Mouse (Mus musculus) midbrain, embryonic 12.5 days (tissue): ENCODE measurements around the gene Vwc2l. TPM values are rescaled to one million over a fixed set of nuclear protein-coding genes. Genes with fewer than 3 reads are reported as not detected.
A peak's percentile ranks its signal among the peaks of the same experiment; 100 is the strongest.

Source experiments
- ATAC-seq: fragments of 200-750 bp; cut with Nextera tagmentation; 2 replicates; pipeline ENCODE4 v1.8.0; 2017; ENCODE audit warnings: low read depth, moderate TSS enrichment, moderate library complexity; ENCODE audit not compliant: low FRiP score
- H3K27ac ChIP-seq: fragments of 300-500 bp; sonication (generic); replicated peaks from 2 replicates; pipeline ENCODE4 v1.5.1; 2016; ENCODE audit warnings: mild to moderate bottlenecking
- H3K27me3 ChIP-seq: fragments of 300-500 bp; sonication (generic); 2 replicates; pipeline ENCODE4 v1.6.1; 2016; ENCODE audit warnings: mild to moderate bottlenecking
- H3K36me3 ChIP-seq: fragments of 300-500 bp; sonication (generic); 2 replicates; pipeline ENCODE4 v1.6.1; 2016
- H3K4me1 ChIP-seq: fragments of 300-500 bp; sonication (generic); 2 replicates; pipeline ENCODE4 v1.6.1; 2016
- H3K4me2 ChIP-seq: fragments of 300-500 bp; sonication (generic); replicated peaks from 2 replicates; pipeline ENCODE4 v1.6.1; 2016; ENCODE audit warnings: mild to moderate bottlenecking, moderate library complexity
- H3K4me3 ChIP-seq: fragments of 300-500 bp; sonication (generic); 2 replicates; pipeline ENCODE4 v1.5.1; 2016; ENCODE audit warnings: mild to moderate bottlenecking
- H3K9ac ChIP-seq: fragments of 300-500 bp; sonication (generic); replicated peaks from 2 replicates; pipeline ENCODE4 v1.6.1; 2016; ENCODE audit warnings: mild to moderate bottlenecking, moderate library complexity
- H3K9me3 ChIP-seq: fragments of 300-500 bp; sonication (generic); 2 replicates; pipeline ENCODE4 v1.6.1; 2016; ENCODE audit warnings: mild to moderate bottlenecking
- WGBS: fragments of 180-500 bp; shearing (Covaris S2); methylation state at CpG from one replicate; pipeline ENCODE4 v1.1.7; 2016; 5-methylcytosine and 5-hydroxymethylcytosine counted together
- polyA plus RNA-seq: library from polyadenylated mRNA; unstranded; fragments of >200 nt; fragmentation: Nextera tagmentation; extraction: Ambion mirVana; gene quantifications from 2 replicates; pipeline ENCODE4 v1.2.1, GENCODE M21; 2016

Vwc2l gene
- polyA plus RNA-seq, 1 experiment from 2014 or later: 1.3 TPM

GRCm38 (mm10) chr1:70845276-70845675, 119.8 kb downstream of the Vwc2l start:
- Histone ChIP-seq H3K4me2 (no peak overlapping the region), H3K27ac (no peak overlapping the region), H3K4me1 (no peaks in the 10 kb centered on the region), H3K27me3 (no peaks in the 10 kb centered on the region), H3K9ac (no peak overlapping the region), H3K4me3 (no peak overlapping the region), H3K36me3 (no peaks in the 10 kb centered on the region), H3K9me3 (no peaks in the 10 kb centered on the region)
- no peak for ATAC-seq

- Histone ChIP-seq H3K4me3 (no peak overlapping the region), H3K27me3 (no peaks in the 10 kb centered on the region), H3K9ac (no peak overlapping the region), H3K36me3 (no peaks in the 10 kb centered on the region), H3K9me3 (no peaks in the 10 kb centered on the region), H3K27ac (no peak overlapping the region), H3K4me1 (no peaks in the 10 kb centered on the region), H3K4me2 (no peak overlapping the region)
- 75% methylated on average over 12 of the region's 12 CpGs for WGBS
- ATAC-seq: peak; percentile 60; the same call in 1 of the 2 replicates
Observed at GRCm38 (mm10) chr1:70851633-70852390, 126.3 kb downstream of the Vwc2l start.

GRCm38 (mm10) chr1:70853446-70853845, 127.9 kb downstream of the Vwc2l start:
- Histone ChIP-seq H3K27me3 (no peaks in the 10 kb centered on the region), H3K9me3 (no peaks in the 10 kb centered on the region), H3K9ac (no peak overlapping the region), H3K36me3 (no peaks in the 10 kb centered on the region), H3K27ac (no peak overlapping the region), H3K4me2 (no peak overlapping the region), H3K4me3 (no peak overlapping the region), H3K4me1 (no peaks in the 10 kb centered on the region)
- no peak for ATAC-seq
- WGBS: 86% methylated on average over 11 of the region's 11 CpGs

- no peak overlapping the region for H3K27ac ChIP-seq
- H3K9me3 ChIP-seq: no peaks in the 10 kb centered on the region
- no peak overlapping the region for H3K4me3 ChIP-seq
- no peak overlapping the region for H3K4me2 ChIP-seq
- H3K36me3 ChIP-seq: no peaks in the 10 kb centered on the region
- WGBS: 76% methylated on average over 5 of the region's 5 CpGs
- H3K4me1 ChIP-seq: no peaks in the 10 kb centered on the region
- no peak overlapping the region for H3K9ac ChIP-seq
- H3K27me3 ChIP-seq: no peaks in the 10 kb centered on the region
- ATAC-seq: no peak
Observed at GRCm38 (mm10) chr1:70855912-70856311, 130.4 kb downstream of the Vwc2l start.

- Histone ChIP-seq H3K9ac (no peak overlapping the region), H3K27me3 (0 out of 2 replicates have a peak, but pooled peaks cover 5% of the 10 kb centered on the region), H3K4me1 (peaks cover 3% of the 10 kb centered on the region; the same call in 1 of the 2 replicates), H3K4me2 (no peak overlapping the region), H3K9me3 (no peaks in the 10 kb centered on the region), H3K4me3 (no peak overlapping the region), H3K36me3 (no peaks in the 10 kb centered on the region), H3K27ac (no peak overlapping the region)
- WGBS: 49% methylated on average over 2 of the region's 2 CpGs
- ATAC-seq: peak; percentile 72
Observed at GRCm38 (mm10) chr1:70861672-70862071, 136.2 kb downstream of the Vwc2l start.

- Histone ChIP-seq H3K4me3 (no peak overlapping the region), H3K27ac (no peak overlapping the region), H3K36me3 (no peaks in the 10 kb centered on the region), H3K9ac (no peak overlapping the region), H3K4me1 (peaks cover 3% of the 10 kb centered on the region; the same call in 1 of the 2 replicates), H3K9me3 (no peaks in the 10 kb centered on the region), H3K27me3 (0 out of 2 replicates have a peak, but pooled peaks cover 5% of the 10 kb centered on the region), H3K4me2 (no peak overlapping the region)
- no peak for ATAC-seq
- 84% methylated on average over 5 of the region's 5 CpGs for WGBS
Observed at GRCm38 (mm10) chr1:70866137-70866536, 140.6 kb downstream of the Vwc2l start.

- 85% methylated on average over 2 of the region's 2 CpGs for WGBS
- Histone ChIP-seq H3K4me1 (peaks cover 5% of the 10 kb centered on the region; the same call in 1 of the 2 replicates), H3K27me3 (no peaks in the 10 kb centered on the region), H3K36me3 (no peaks in the 10 kb centered on the region), H3K4me2 (no peak overlapping the region), H3K4me3 (no peak overlapping the region), H3K9ac (no peak overlapping the region), H3K27ac (no peak overlapping the region), H3K9me3 (no peaks in the 10 kb centered on the region)
- no peak for ATAC-seq
Observed at GRCm38 (mm10) chr1:70880496-70880895, 155.0 kb downstream of the Vwc2l start.

- no peak overlapping the region for H3K4me3 ChIP-seq
- no peaks in the 10 kb centered on the region for H3K27me3 ChIP-seq
- H3K9me3 ChIP-seq: no peaks in the 10 kb centered on the region
- no peak overlapping the region for H3K9ac ChIP-seq
- H3K27ac ChIP-seq: no peak overlapping the region
- no peak overlapping the region for H3K4me2 ChIP-seq
- peak; percentile 76 for ATAC-seq
- peaks cover 5% of the 10 kb centered on the region; the same call in 1 of the 2 replicates for H3K4me1 ChIP-seq
- WGBS: 42% methylated on average over 3 of the region's 3 CpGs
- no peaks in the 10 kb centered on the region for H3K36me3 ChIP-seq
Observed at GRCm38 (mm10) chr1:70881269-70881668, 155.8 kb downstream of the Vwc2l start.

GRCm38 (mm10) chr1:70884156-70884555, 158.6 kb downstream of the Vwc2l start:
- H3K4me1 ChIP-seq: peaks cover 5% of the 10 kb centered on the region; the same call in 1 of the 2 replicates

GRCm38 (mm10) chr1:70902311-70902710, 176.8 kb downstream of the Vwc2l start:
- no peaks in the 10 kb centered on the region for H3K27me3 ChIP-seq
- H3K4me3 ChIP-seq: no peak overlapping the region
- no peaks in the 10 kb centered on the region for H3K9me3 ChIP-seq
- 73% methylated on average over 3 of the region's 3 CpGs for WGBS
- no peak overlapping the region for H3K4me2 ChIP-seq
- no peaks in the 10 kb centered on the region for H3K36me3 ChIP-seq
- no peak overlapping the region for H3K9ac ChIP-seq
- ATAC-seq: no peak
- no peaks in the 10 kb centered on the region for H3K4me1 ChIP-seq
- no peak overlapping the region for H3K27ac ChIP-seq

More at GRCm38 (mm10) chr1:70884156-70884555, 158.6 kb downstream of the Vwc2l start:
- Histone ChIP-seq H3K9me3 (no peaks in the 10 kb centered on the region), H3K27ac (no peak overlapping the region), H3K4me2 (no peak overlapping the region), H3K27me3 (no peaks in the 10 kb centered on the region), H3K36me3 (no peaks in the 10 kb centered on the region), H3K4me3 (no peak overlapping the region), H3K9ac (no peak overlapping the region)
- 57% methylated on average over 4 of the region's 4 CpGs for WGBS
- peak; percentile 71; the same call in 1 of the 2 replicates for ATAC-seq

- WGBS: 91% methylated on average over 2 of the region's 2 CpGs
- no peak overlapping the region for H3K9ac ChIP-seq
- H3K9me3 ChIP-seq: no peaks in the 10 kb centered on the region
- H3K27me3 ChIP-seq: no peaks in the 10 kb centered on the region
- no peak overlapping the region for H3K27ac ChIP-seq
- ATAC-seq: no peak
- H3K36me3 ChIP-seq: no peaks in the 10 kb centered on the region
- H3K4me1 ChIP-seq: no peaks in the 10 kb centered on the region
- H3K4me3 ChIP-seq: no peak overlapping the region
- no peak overlapping the region for H3K4me2 ChIP-seq
Observed at GRCm38 (mm10) chr1:70907366-70907765, 181.9 kb downstream of the Vwc2l start.

GRCm38 (mm10) chr1:70911235-70911634, 185.7 kb downstream of the Vwc2l start:
- H3K9ac ChIP-seq: no peak overlapping the region
- no peaks in the 10 kb centered on the region for H3K9me3 ChIP-seq
- no peaks in the 10 kb centered on the region for H3K27me3 ChIP-seq
- no peaks in the 10 kb centered on the region for H3K36me3 ChIP-seq
- no peaks in the 10 kb centered on the region for H3K4me1 ChIP-seq
- no peak overlapping the region for H3K4me2 ChIP-seq
- no peak overlapping the region for H3K4me3 ChIP-seq
- ATAC-seq: no peak
- 84% methylated on average over 4 of the region's 4 CpGs for WGBS
- no peak overlapping the region for H3K27ac ChIP-seq
